Mouse (Mus musculus): ENCODE data around the gene Stard3nl. TPM values are rescaled to one million over a fixed set of nuclear protein-coding genes. Genes with fewer than 3 reads are reported as not detected.

The Stard3nl gene
- polyA plus RNA-seq, 1 experiment from 2014 or later = 84.6 TPM

DNA sequence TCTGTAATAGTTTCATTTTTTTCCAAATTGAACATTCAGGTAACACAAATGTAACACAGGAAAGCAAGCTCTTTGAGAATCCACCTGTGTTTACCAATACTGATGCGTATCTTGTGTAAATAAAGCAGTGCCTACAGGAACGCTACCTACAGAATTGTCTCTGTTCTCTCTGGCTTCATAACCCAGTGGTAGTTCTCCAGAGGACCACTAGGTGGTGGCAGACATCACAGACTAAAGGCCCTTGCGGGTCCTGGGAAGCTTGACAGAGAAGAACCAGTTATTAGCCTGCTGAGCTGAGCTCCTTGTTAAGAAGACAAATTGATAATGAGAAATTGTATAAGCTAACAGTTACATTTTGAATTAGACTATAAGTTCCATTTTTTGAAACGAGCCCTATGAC, 30.0 kb downstream of the Stard3nl start:
- Histone ChIP-seq H3K36me3 (ENCODE audit: control insufficient read depth, insufficient read depth, low read length) (peaks cover 54% of the 10 kb centered on the region), H3K4me3 (ENCODE audit: control insufficient read depth in 1 of 2, insufficient read depth in 1 of 2, low read depth in 1 of 2, low read length in 2 of 2) (no peak overlapping the region), H3K9ac (ENCODE audit: low read length) (no peak overlapping the region), H3K27ac (replicated peaks in 1 of 2; ENCODE audit: control insufficient read depth in 1 of 2, insufficient read depth in 1 of 2, low read depth in 2 of 2, low read length in 2 of 2) (no peak overlapping the region), H3K4me1 (ENCODE audit: control insufficient read depth in 2 of 2, insufficient read depth in 2 of 2, low read length in 2 of 2) (0 out of 4 replicates have a peak, but pooled peaks cover 0 to 2% of the 10 kb centered on the region in 2 experiments), H3K9me3 (ENCODE audit: control insufficient read depth, low read length) (no peaks in the 10 kb centered on the region), H3K4me2 (ENCODE audit: low read length) (no peak overlapping the region), H3K27me3 (ENCODE audit: control insufficient read depth, insufficient read depth, low read length) (no peaks in the 10 kb centered on the region)
- WGBS = 32% methylated on average over 4 of the region's 4 CpGs
- ATAC-seq (ENCODE audit: insufficient number of reproducible peaks, insufficient read depth, low FRiP score, low read depth) = no peak

DNA sequence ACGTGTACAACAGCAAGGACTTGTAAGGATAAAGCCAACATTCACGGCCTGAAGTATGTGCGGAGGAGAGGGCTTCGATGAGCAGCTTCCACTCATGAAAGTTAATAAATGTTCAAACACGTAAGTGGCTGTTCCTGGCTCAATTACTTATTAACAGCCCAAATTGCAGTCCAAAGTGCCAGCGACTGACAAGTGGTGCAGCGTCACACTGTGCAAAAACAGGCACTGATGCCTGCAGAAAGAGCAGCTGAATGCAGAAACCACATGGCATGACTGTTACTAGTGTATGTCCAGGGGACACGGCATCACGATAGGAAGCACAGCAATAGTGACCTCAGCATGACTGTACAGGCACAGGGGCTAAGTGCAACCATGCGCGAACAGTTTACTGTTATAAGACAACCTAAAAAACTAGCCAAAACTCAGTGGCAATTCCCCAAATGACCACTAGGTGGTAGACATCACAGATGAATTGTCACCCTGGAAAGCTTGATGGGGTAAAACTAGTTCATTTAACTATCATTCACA, 31.3 kb downstream of the Stard3nl start:
- WGBS = 87% methylated on average over 11 of the region's 11 CpGs
- H3K4me2 ChIP-seq (ENCODE audit: low read length) = no peak overlapping the region
- no peak overlapping the region for H3K4me3 ChIP-seq (ENCODE audit: control insufficient read depth in 1 of 2, insufficient read depth in 1 of 2, low read depth in 1 of 2, low read length in 2 of 2)
- H3K27me3 ChIP-seq (ENCODE audit: control insufficient read depth, insufficient read depth, low read length) = no peaks in the 10 kb centered on the region
- H3K9ac ChIP-seq (ENCODE audit: low read length) = no peak overlapping the region
- no peaks in the 10 kb centered on the region for H3K4me1 ChIP-seq (ENCODE audit: control insufficient read depth in 2 of 2, insufficient read depth in 2 of 2, low read length in 2 of 2)
- H3K9me3 ChIP-seq (ENCODE audit: control insufficient read depth, low read length) = no peaks in the 10 kb centered on the region
- no peak overlapping the region for H3K27ac ChIP-seq (replicated peaks in 1 of 2; ENCODE audit: control insufficient read depth in 1 of 2, insufficient read depth in 1 of 2, low read depth in 2 of 2, low read length in 2 of 2)
- ATAC-seq (ENCODE audit: insufficient number of reproducible peaks, insufficient read depth, low FRiP score, low read depth) = no peak
- H3K36me3 ChIP-seq (ENCODE audit: control insufficient read depth, insufficient read depth, low read length) = peaks cover 47% of the 10 kb centered on the region

DNA sequence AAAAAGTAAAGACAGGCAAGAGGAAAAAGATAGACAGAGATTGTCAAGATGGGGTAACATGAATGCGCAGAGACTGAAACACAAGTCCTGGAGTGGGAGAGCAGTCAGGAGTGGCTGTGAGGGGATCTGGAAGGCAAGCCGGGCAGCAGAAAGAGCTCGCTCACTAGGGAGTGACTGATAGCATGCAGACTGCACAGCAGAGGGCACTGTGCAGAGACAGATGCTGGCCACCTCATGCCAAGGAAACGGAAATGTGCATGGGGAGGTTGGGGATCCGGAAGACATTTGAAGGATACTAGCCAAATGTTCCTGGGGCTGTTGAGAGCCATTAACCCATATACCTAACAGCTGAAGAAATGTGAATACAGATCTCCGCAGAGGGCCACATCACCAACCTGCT, 33.2 kb downstream of the Stard3nl start:
- Histone ChIP-seq H3K9ac (ENCODE audit: low read length) (no peak overlapping the region), H3K27me3 (ENCODE audit: control insufficient read depth, insufficient read depth, low read length) (no peaks in the 10 kb centered on the region), H3K9me3 (ENCODE audit: control insufficient read depth, low read length) (no peaks in the 10 kb centered on the region), H3K36me3 (ENCODE audit: control insufficient read depth, insufficient read depth, low read length) (peaks cover 43% of the 10 kb centered on the region), H3K4me1 (ENCODE audit: control insufficient read depth in 2 of 2, insufficient read depth in 2 of 2, low read length in 2 of 2) (no peaks in the 10 kb centered on the region), H3K27ac (replicated peaks in 1 of 2; ENCODE audit: control insufficient read depth in 1 of 2, insufficient read depth in 1 of 2, low read depth in 2 of 2, low read length in 2 of 2) (no peak overlapping the region), H3K4me3 (ENCODE audit: control insufficient read depth in 1 of 2, insufficient read depth in 1 of 2, low read depth in 1 of 2, low read length in 2 of 2) (no peak overlapping the region), H3K4me2 (ENCODE audit: low read length) (no peak overlapping the region)
- 65% methylated on average over 6 of the region's 6 CpGs for whole genome bisulfite sequencing
- no peak for ATAC-seq (ENCODE audit: insufficient number of reproducible peaks, insufficient read depth, low FRiP score, low read depth)

DNA sequence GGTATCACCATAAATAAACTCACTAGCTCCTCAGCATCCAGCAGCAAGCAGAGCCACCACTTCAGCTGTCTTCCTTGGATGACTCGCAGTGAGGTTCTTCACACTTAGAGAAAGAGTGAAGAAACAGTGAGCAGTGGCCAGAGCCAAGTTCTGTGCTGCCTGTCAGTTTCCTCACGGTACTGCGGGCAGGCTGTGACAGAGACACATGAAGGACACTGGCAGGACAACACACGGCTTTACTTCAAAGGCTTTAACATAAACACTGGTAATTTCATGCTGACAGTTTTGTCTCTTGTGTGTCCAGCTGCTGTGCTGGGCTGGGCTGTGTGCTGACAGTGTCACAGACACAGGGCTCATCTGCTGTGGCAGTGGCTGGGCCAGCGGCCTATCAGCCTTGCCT, 37.6 kb downstream of the Stard3nl start:
- Histone ChIP-seq H3K4me1 (ENCODE audit: control insufficient read depth in 2 of 2, insufficient read depth in 2 of 2, low read length in 2 of 2) (no peaks in the 10 kb centered on the region), H3K27ac (replicated peaks in 1 of 2; ENCODE audit: control insufficient read depth in 1 of 2, insufficient read depth in 1 of 2, low read depth in 2 of 2, low read length in 2 of 2) (no peak overlapping the region), H3K9me3 (ENCODE audit: control insufficient read depth, low read length) (no peaks in the 10 kb centered on the region), H3K9ac (ENCODE audit: low read length) (no peak overlapping the region), H3K4me2 (ENCODE audit: low read length) (no peak overlapping the region), H3K4me3 (ENCODE audit: control insufficient read depth in 1 of 2, insufficient read depth in 1 of 2, low read depth in 1 of 2, low read length in 2 of 2) (no peak overlapping the region), H3K27me3 (ENCODE audit: control insufficient read depth, insufficient read depth, low read length) (no peaks in the 10 kb centered on the region), H3K36me3 (ENCODE audit: control insufficient read depth, insufficient read depth, low read length) (peaks cover 35% of the 10 kb centered on the region)
- WGBS = 80% methylated on average over 5 of the region's 5 CpGs
- ATAC-seq (ENCODE audit: insufficient number of reproducible peaks, insufficient read depth, low FRiP score, low read depth) = no peak

DNA sequence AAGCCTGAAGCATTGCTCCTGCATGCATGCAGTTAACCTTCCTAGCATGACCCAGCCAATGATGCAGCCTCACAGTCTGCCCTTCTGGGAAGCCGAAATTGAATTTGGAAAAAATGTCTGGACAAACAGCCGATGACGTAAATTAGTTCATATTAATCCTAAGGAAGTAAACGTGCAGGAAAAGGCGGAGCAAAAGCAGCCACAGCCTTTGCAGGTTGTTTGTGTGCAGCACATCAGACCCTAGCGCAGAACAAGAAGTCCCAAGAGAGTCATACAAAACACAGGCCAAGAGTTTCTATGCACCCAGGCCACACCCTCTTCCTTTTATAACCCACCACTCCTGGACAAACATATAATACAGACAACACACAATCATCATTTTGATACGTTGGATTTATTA, 38.3 kb downstream of the Stard3nl start:
- no peak overlapping the region for H3K27ac ChIP-seq (replicated peaks in 1 of 2; ENCODE audit: control insufficient read depth in 1 of 2, insufficient read depth in 1 of 2, low read depth in 2 of 2, low read length in 2 of 2)
- no peak for ATAC-seq (ENCODE audit: insufficient number of reproducible peaks, insufficient read depth, low FRiP score, low read depth)
- WGBS = 89% methylated on average over 7 of the region's 7 CpGs

DNA sequence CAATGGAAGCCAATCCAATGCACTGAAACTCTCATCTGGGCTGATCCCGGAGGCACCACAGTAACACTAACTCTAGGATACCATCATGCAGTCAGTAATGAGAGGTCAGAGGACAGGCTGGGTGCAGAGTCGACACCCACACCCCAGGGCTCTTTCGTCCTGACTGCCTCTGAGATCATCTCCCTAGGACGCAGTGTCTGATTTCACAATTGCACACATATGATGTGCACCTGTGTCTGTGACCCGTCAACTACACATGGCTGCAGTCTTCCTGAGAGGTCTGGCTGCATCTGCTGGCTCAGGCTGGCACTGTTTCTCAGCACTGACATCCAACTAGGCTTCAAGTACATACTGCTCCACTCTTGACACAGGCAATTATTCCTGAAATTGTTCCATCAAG, 38.9 kb downstream of the Stard3nl start:
- ATAC-seq (ENCODE audit: insufficient number of reproducible peaks, insufficient read depth, low FRiP score, low read depth) = no peak
- H3K36me3 ChIP-seq (ENCODE audit: control insufficient read depth, insufficient read depth, low read length) = peaks cover 35% of the 10 kb centered on the region
- no peaks in the 10 kb centered on the region for H3K9me3 ChIP-seq (ENCODE audit: control insufficient read depth, low read length)
- H3K4me1 ChIP-seq (ENCODE audit: control insufficient read depth in 2 of 2, insufficient read depth in 2 of 2, low read length in 2 of 2) = no peaks in the 10 kb centered on the region
- H3K27ac ChIP-seq (replicated peaks in 1 of 2; ENCODE audit: control insufficient read depth in 1 of 2, insufficient read depth in 1 of 2, low read depth in 2 of 2, low read length in 2 of 2) = no peak overlapping the region
- H3K27me3 ChIP-seq (ENCODE audit: control insufficient read depth, insufficient read depth, low read length) = no peaks in the 10 kb centered on the region
- 78% methylated on average over 5 of the region's 5 CpGs for WGBS
- no peak overlapping the region for H3K4me2 ChIP-seq (ENCODE audit: low read length)
- H3K4me3 ChIP-seq (ENCODE audit: control insufficient read depth in 1 of 2, insufficient read depth in 1 of 2, low read depth in 1 of 2, low read length in 2 of 2) = no peak overlapping the region
- no peak overlapping the region for H3K9ac ChIP-seq (ENCODE audit: low read length)

More for the DNA sequence above, 38.3 kb downstream of the Stard3nl start:
- Histone ChIP-seq H3K9me3 (ENCODE audit: control insufficient read depth, low read length) (no peaks in the 10 kb centered on the region), H3K9ac (ENCODE audit: low read length) (no peak overlapping the region), H3K4me3 (ENCODE audit: control insufficient read depth in 1 of 2, insufficient read depth in 1 of 2, low read depth in 1 of 2, low read length in 2 of 2) (no peak overlapping the region), H3K4me1 (ENCODE audit: control insufficient read depth in 2 of 2, insufficient read depth in 2 of 2, low read length in 2 of 2) (no peaks in the 10 kb centered on the region), H3K36me3 (ENCODE audit: control insufficient read depth, insufficient read depth, low read length) (peaks cover 35% of the 10 kb centered on the region), H3K4me2 (ENCODE audit: low read length) (no peak overlapping the region), H3K27me3 (ENCODE audit: control insufficient read depth, insufficient read depth, low read length) (no peaks in the 10 kb centered on the region)

DNA sequence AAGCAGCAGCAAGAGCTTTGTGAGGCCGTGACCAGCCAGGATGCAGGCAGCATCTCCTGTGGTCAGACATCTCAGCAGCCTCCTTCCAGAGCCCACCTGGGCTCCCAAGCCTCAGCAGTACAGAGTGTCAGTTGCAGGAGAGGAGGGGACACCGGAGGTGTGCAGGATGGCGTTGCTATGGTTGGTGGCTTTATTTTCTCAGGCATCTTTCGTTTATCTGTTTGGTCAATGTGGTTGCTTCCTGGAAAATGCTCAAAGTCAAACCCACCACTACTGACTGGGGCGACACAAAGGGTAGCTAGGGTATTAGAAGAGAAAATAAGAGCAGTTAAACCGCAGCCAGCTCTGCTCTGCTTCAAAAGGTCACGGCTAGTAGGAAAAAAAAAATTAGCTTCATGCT, 39.5 kb downstream of the Stard3nl start:
- 73% methylated on average over 7 of the region's 7 CpGs for WGBS
- no peak for ATAC-seq (ENCODE audit: insufficient number of reproducible peaks, insufficient read depth, low FRiP score, low read depth)
- H3K27ac ChIP-seq (replicated peaks in 1 of 2; ENCODE audit: control insufficient read depth in 1 of 2, insufficient read depth in 1 of 2, low read depth in 2 of 2, low read length in 2 of 2) = no peak overlapping the region

DNA sequence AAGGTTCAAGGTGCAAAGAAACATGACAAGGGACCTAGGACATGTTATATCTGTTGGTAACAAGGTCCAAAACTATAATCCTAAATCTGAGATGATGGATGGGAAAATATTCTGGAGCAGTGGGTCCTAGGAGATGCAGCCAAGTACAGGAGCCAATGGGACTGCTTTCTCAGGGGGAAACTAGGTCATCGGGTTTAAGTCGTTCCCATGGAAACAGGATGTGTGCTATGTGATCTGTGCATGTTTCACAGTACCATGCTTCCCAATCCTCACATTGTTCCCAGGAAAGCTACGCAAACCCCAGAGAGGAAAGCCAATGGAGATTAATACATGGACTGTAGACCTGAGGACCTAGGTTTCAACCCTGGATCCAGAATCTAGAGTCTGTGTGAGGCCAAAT, 42.8 kb downstream of the Stard3nl start:
- no peak for ATAC-seq (ENCODE audit: insufficient number of reproducible peaks, insufficient read depth, low FRiP score, low read depth)
- 82% methylated on average over 3 of the region's 3 CpGs for WGBS

More for the DNA sequence above, 39.5 kb downstream of the Stard3nl start:
- Histone ChIP-seq H3K4me1 (ENCODE audit: control insufficient read depth in 2 of 2, insufficient read depth in 2 of 2, low read length in 2 of 2) (no peaks in the 10 kb centered on the region), H3K9ac (ENCODE audit: low read length) (no peak overlapping the region), H3K9me3 (ENCODE audit: control insufficient read depth, low read length) (no peaks in the 10 kb centered on the region), H3K27me3 (ENCODE audit: control insufficient read depth, insufficient read depth, low read length) (no peaks in the 10 kb centered on the region), H3K4me3 (ENCODE audit: control insufficient read depth in 1 of 2, insufficient read depth in 1 of 2, low read depth in 1 of 2, low read length in 2 of 2) (no peak overlapping the region), H3K36me3 (ENCODE audit: control insufficient read depth, insufficient read depth, low read length) (peaks cover 35% of the 10 kb centered on the region), H3K4me2 (ENCODE audit: low read length) (no peak overlapping the region)

More for the DNA sequence above, 42.8 kb downstream of the Stard3nl start:
- peaks cover 15% of the 10 kb centered on the region for H3K36me3 ChIP-seq (ENCODE audit: control insufficient read depth, insufficient read depth, low read length)
- no peak overlapping the region for H3K4me2 ChIP-seq (ENCODE audit: low read length)
- no peak overlapping the region for H3K4me3 ChIP-seq (ENCODE audit: control insufficient read depth in 1 of 2, insufficient read depth in 1 of 2, low read depth in 1 of 2, low read length in 2 of 2)
- no peak overlapping the region for H3K9ac ChIP-seq (ENCODE audit: low read length)
- no peaks in the 10 kb centered on the region for H3K27me3 ChIP-seq (ENCODE audit: control insufficient read depth, insufficient read depth, low read length)
- no peaks in the 10 kb centered on the region for H3K4me1 ChIP-seq (ENCODE audit: control insufficient read depth in 2 of 2, insufficient read depth in 2 of 2, low read length in 2 of 2)
- H3K9me3 ChIP-seq (ENCODE audit: control insufficient read depth, low read length) = no peaks in the 10 kb centered on the region
- H3K27ac ChIP-seq (replicated peaks in 1 of 2; ENCODE audit: control insufficient read depth in 1 of 2, insufficient read depth in 1 of 2, low read depth in 2 of 2, low read length in 2 of 2) = no peak overlapping the region
